7 mouse cellular contexts compared by ENCODE assay signal in the genomic region with DNA sequence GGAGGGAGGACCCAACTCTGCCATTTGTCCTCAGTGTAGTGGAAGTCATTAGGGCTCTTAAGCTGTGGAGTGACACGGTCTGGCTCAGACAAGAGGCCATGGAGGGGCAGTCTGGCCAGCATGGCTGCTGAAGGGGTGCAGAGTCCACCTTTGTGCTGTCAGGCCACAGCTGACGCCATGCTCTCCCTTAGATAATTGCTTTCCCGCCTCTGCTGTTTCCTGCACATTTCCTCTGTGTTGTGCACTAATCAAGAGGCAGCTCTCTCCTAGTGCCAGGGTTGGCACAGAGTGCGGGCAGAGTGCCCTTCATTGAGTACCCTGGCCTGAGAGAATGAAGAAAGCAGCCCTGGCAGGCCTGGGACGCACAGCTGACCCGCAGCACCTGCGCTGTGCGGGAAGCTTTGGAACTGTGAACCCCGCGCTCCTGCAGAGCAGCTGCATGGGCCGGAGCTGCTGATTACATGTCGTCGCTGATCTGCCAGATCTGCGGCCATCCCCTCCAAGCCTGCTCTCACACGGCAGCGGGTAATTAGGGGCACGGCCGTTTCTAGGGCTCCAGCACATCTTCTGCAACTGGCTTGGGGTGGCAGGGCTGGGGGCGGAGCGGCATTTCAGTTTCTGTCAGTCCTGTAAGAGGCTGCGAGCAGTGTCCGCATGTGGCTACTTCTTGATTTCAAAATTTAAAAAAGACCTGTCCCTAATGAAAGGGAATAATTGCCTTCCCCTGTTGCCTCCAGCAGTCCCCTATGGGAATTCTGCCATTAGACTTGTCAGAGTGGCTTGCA. TPM values are rescaled to one million over a fixed set of nuclear protein-coding genes. Genes with fewer than 3 reads are reported as not detected.
DNase-seq lines count a peak whose midpoint lies in the region; ATAC-seq lines count a peak whose summit lies in the region.

No protein-coding gene starts in this region.

- peak overlapping the region; percentile 88 for H3K27ac ChIP-seq in forebrain, embryonic 15.5 days (replicated peaks)
- H3K27ac ChIP-seq in lung, embryonic 16.5 days (ENCODE audit: low read length): peak overlapping the region; percentile 50

- ATAC-seq in forebrain, embryonic 15.5 days (replicated peaks): peak; percentile 91
- peak; percentile 65 for ATAC-seq in lung, embryonic 16.5 days (ENCODE audit: low read depth)

- peak overlapping the region; percentile 31 for H3K4me2 ChIP-seq in forebrain, embryonic 15.5 days (replicated peaks)
- no peak overlapping the region for H3K4me2 ChIP-seq in lung, embryonic 16.5 days (ENCODE audit: low read depth, low read length)

- intact Hi-C loops in heart, postnatal 10 days (cut with DNase I): no loop called here

- H3K4me3 ChIP-seq in forebrain, embryonic 15.5 days: no peak overlapping the region
- no peak overlapping the region for H3K4me3 ChIP-seq in lung, embryonic 16.5 days (ENCODE audit: low read length)

- H3K9ac ChIP-seq in forebrain, embryonic 15.5 days (replicated peaks): peak overlapping the region; percentile 3; the same call in 1 of the 2 replicates
- peak overlapping the region; percentile 27; the same call in 1 of the 2 replicates for H3K9ac ChIP-seq in lung, embryonic 16.5 days (ENCODE audit: low read length)

- H3K36me3 ChIP-seq in forebrain, embryonic 15.5 days: no peaks in the 10 kb centered on the region
- no peaks in the 10 kb centered on the region for H3K36me3 ChIP-seq in lung, embryonic 16.5 days (ENCODE audit: control insufficient read depth, insufficient read depth, low read length)

- H3K9me3 ChIP-seq in forebrain, embryonic 15.5 days: no peaks in the 10 kb centered on the region
- H3K9me3 ChIP-seq in lung, embryonic 16.5 days (ENCODE audit: control insufficient read depth, low read length): no peaks in the 10 kb centered on the region

- WGBS in forebrain, embryonic 15.5 days: 8% methylated on average over 22 of the region's 22 CpGs
- 62% methylated on average over 22 of the region's 22 CpGs for WGBS in lung, embryonic 16.5 days

- H3K4me1 ChIP-seq in forebrain, embryonic 15.5 days: peaks cover 57% of the 10 kb centered on the region
- peaks cover 20% of the 10 kb centered on the region for H3K4me1 ChIP-seq in lung, embryonic 16.5 days (replicated peaks; ENCODE audit: control insufficient read depth, insufficient read depth, low read length)

- peak; percentile 62 for DNase-seq in cerebellum, adult 8-10 months
- DNase-seq in heart, postnatal 10 days: peak; percentile 80 to 82
- DNase-seq in kidney, postnatal 25 days: peak; percentile 33 to 67
- DNase-seq in retina, postnatal 7 days (ENCODE audit: low read depth, low spot score): peak; percentile 40
- no peak for DNase-seq in thymus, postnatal 25 days

- H3K27me3 ChIP-seq in forebrain, embryonic 15.5 days: no peaks in the 10 kb centered on the region
- H3K27me3 ChIP-seq in lung, embryonic 16.5 days (ENCODE audit: control insufficient read depth, insufficient read depth, low read depth, low read length): no peaks in the 10 kb centered on the region

RNA-seq across cellular contexts. Expression of a gene that starts 14.6 kb away (rescaled TPM):
- 81.1 and 82.5 TPM in 2 replicates for polyA plus RNA-seq in forebrain, embryonic 15.5 days (2015; fragmentation: Nextera tagmentation; extraction: Ambion mirVana)
- total RNA-seq in heart, postnatal 10 days (2021): 10 to 100 TPM; 14.0 to 14.7 TPM
- polyA plus RNA-seq in lung, embryonic 16.5 days (2015; fragmentation: Nextera tagmentation; extraction: Ambion mirVana): 51.7 and 54.7 TPM in 2 replicates
